Mouse (Mus musculus): Measurements from ENCODE around the gene Bin2.
A peak's percentile ranks its signal among the peaks of the same experiment; 100 is the strongest.

DNA sequence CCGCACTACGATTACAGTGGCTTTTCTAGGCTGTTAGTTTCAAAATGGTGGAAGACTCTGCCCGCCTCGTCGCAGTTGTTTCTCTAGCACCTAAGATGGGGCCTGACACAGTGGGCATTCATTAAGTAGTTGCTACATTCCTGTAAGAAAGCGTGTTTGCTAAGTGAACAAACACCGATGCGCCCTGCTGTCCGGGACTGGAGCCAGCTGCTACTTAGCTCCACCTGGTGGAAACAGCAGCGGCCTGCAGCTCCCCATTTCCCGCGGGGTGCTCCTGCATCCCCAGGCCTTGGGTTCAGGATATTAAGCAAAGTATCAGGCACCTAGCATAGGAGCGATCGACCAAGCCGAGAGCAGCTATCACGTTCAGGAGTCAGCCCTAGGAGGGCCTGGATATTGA is 55.8 kb downstream of the Bin2 start:
- peak; percentile 93 for TF ChIP-seq CTCF (IDR thresholded peaks at IDR 0.05)
- TF ChIP-seq EP300 (IDR thresholded peaks at IDR 0.05), result no peak

All from lung, postnatal 0 days (tissue).